In genomic region chr16:82899611-82900010, GRCm38 (mm10) we compare ENCODE assay signal across 14 mouse cellular contexts.
"Had no signal": no experiment of that assay in that cellular context is flagged by ENCODE, and none has a peak within 500 bp of the region (broad histone marks: within the 10 kb centered on the region; RNA-seq: fewer than 3 reads in every experiment).

No protein-coding gene starts in this region.

- H3K36me3 ChIP-seq: limb, embryonic 10.5 days; liver, embryonic 15.5 days; midbrain, embryonic 10.5 days; midbrain, embryonic 15.5 days; neural tube, embryonic 12.5 days had no signal

- H3K9ac ChIP-seq: liver, embryonic 15.5 days; midbrain, embryonic 15.5 days; neural tube, embryonic 12.5 days had no signal

- H3K4me2 ChIP-seq: liver, embryonic 11.5 days; liver, embryonic 15.5 days; midbrain, embryonic 15.5 days; neural tube, embryonic 12.5 days had no signal

- DNase-seq: kidney, postnatal 10 days; kidney, postnatal 4 days; lung, adult 2 months; lung, postnatal 36 days; thymus, postnatal 4 days had no signal

- H3K4me3 ChIP-seq: layer of hippocampus, adult 2 months; limb, embryonic 10.5 days; liver, embryonic 15.5 days; midbrain, embryonic 10.5 days; midbrain, embryonic 15.5 days; neural tube, embryonic 12.5 days had no signal

- H3K27me3 ChIP-seq: liver, embryonic 15.5 days; midbrain, embryonic 15.5 days; neural tube, embryonic 12.5 days had no signal

- H3K4me1 ChIP-seq: limb, embryonic 10.5 days; liver, embryonic 15.5 days; midbrain, embryonic 10.5 days; midbrain, embryonic 15.5 days; neural tube, embryonic 12.5 days had no signal

- ATAC-seq: lung, postnatal 0 days; midbrain, embryonic 15.5 days had no signal

- H3K27ac ChIP-seq: layer of hippocampus, adult 2 months; limb, embryonic 10.5 days; liver, embryonic 15.5 days; midbrain, embryonic 10.5 days; midbrain, embryonic 15.5 days; neural tube, embryonic 12.5 days; stomach, postnatal 0 days had no signal

- H3K9me3 ChIP-seq: limb, embryonic 10.5 days; liver, embryonic 15.5 days; midbrain, embryonic 10.5 days; midbrain, embryonic 15.5 days; neural tube, embryonic 12.5 days had no signal
